ENCODE assay signal across 26 mouse cellular contexts in genomic region chr5:134139429-134139828, GRCm38 (mm10). TPM values are rescaled to one million over a fixed set of nuclear protein-coding genes. Genes with fewer than 3 reads are reported as not detected.
DNase-seq lines count a peak whose midpoint lies in the region; ATAC-seq and TF ChIP-seq lines count a peak whose summit lies in the region.
"Had no signal": no experiment of that assay in that cellular context is flagged by ENCODE, and none has a peak within 500 bp of the region (broad histone marks: within the 10 kb centered on the region; RNA-seq: fewer than 3 reads in every experiment).

No protein-coding gene starts in this region.

- WGBS in kidney, postnatal 0 days = 72% methylated on average over 6 of the region's 6 CpGs

- H3K4me2 ChIP-seq in kidney, postnatal 0 days (ENCODE audit: low read length) = no peak overlapping the region
- H3K4me2 ChIP-seq: forebrain, embryonic 13.5 days; hindbrain, embryonic 14.5 days; limb, embryonic 13.5 days; liver, embryonic 15.5 days; midbrain, embryonic 11.5 days; neural tube, embryonic 15.5 days had no signal

- in situ Hi-C loops in ES-E14 (cut with MboI; ENCODE audit: low sequenced_read_pairs in 2 of 2, unreplicated experiment in 2 of 2) = no loop called here

- H3K9ac ChIP-seq in kidney, postnatal 0 days (ENCODE audit: low read depth, low read length) = no peak overlapping the region
- H3K9ac ChIP-seq in ES-E14 (ENCODE audit: insufficient read depth, low read depth, low read length, poor library complexity, severe bottlenecking) = no peak overlapping the region
- H3K9ac ChIP-seq: forebrain, embryonic 13.5 days; hindbrain, embryonic 14.5 days; limb, embryonic 13.5 days; liver, embryonic 15.5 days; neural tube, embryonic 15.5 days had no signal

- no peak for DNase-seq in kidney, postnatal 0 days (ENCODE audit: low spot score)
- no peak for DNase-seq in kidney, postnatal 14 days
- DNase-seq in ovary, postnatal 36 days (ENCODE audit: low spot score) = peak; percentile 36
- no peak for DNase-seq in ovary, adult 18-20 months (ENCODE audit: low spot score)
- peak; percentile 25 for DNase-seq in ES-E14 (ENCODE audit: low read depth, low spot score)
- no peak for DNase-seq in spleen, postnatal 14 days (ENCODE audit: low spot score in 2 of 2)
- DNase-seq in cerebellum, postnatal 4 days (ENCODE audit: low spot score in 2 of 2) = no peak
- DNase-seq: adrenal gland, postnatal 14 days; cerebellum, adult 2 months; cerebellum, postnatal 25 days; gastrocnemius, postnatal 36 days; heart, postnatal 36 days; kidney, adult 2 months; kidney, postnatal 10 days; layer of hippocampus, postnatal 36 days; right cerebral cortex, postnatal 25 days; spleen, adult 18-20 months; thymus, adult 18-20 months had no signal

- peak; percentile 12; the same call in 1 of the 2 replicates for TF ChIP-seq CTCF in kidney, postnatal 0 days (IDR thresholded peaks at IDR 0.05; ENCODE audit: low read depth)
- TF ChIP-seq CTCF in E14TG2a.4 (conservative IDR thresholded peaks at IDR 0.05; ENCODE audit: low read length) = peak; percentile 15

- no peaks in the 10 kb centered on the region for H3K27me3 ChIP-seq in kidney, postnatal 0 days (ENCODE audit: insufficient read depth, low read length)
- no peaks in the 10 kb centered on the region for H3K27me3 ChIP-seq in E14TG2a.4 (ENCODE audit: insufficient read depth, low read length)
- H3K27me3 ChIP-seq: forebrain, embryonic 13.5 days; limb, embryonic 13.5 days; liver, embryonic 15.5 days; neural tube, embryonic 15.5 days had no signal

- H3K4me3 ChIP-seq in kidney, postnatal 0 days (replicated peaks; ENCODE audit: low read depth, low read length) = no peak overlapping the region
- no peak overlapping the region for H3K4me3 ChIP-seq in E14TG2a.4 (replicated peaks; ENCODE audit: low read length)
- no peak overlapping the region for H3K4me3 ChIP-seq in ES-E14 (ENCODE audit: insufficient read depth in 1 of 2, low read depth in 1 of 2, low read length in 2 of 2, poor library complexity in 1 of 2, severe bottlenecking in 1 of 2)
- H3K4me3 ChIP-seq: forebrain, embryonic 13.5 days; limb, embryonic 13.5 days; liver, embryonic 15.5 days; neural tube, embryonic 15.5 days had no signal

- H3K27ac ChIP-seq in kidney, postnatal 0 days = no peak overlapping the region
- no peak overlapping the region for H3K27ac ChIP-seq in ES-E14 (ENCODE audit: insufficient read depth, low read depth, low read length, poor library complexity, severe bottlenecking)
- H3K27ac ChIP-seq: forebrain, embryonic 13.5 days; hindbrain, embryonic 14.5 days; limb, embryonic 13.5 days; liver, embryonic 15.5 days; macrophage; neural tube, embryonic 15.5 days had no signal

- H3K4me1 ChIP-seq in kidney, postnatal 0 days (replicated peaks; ENCODE audit: insufficient read depth, low read length) = no peaks in the 10 kb centered on the region
- H3K4me1 ChIP-seq in E14TG2a.4 (replicated peaks; ENCODE audit: low read depth, low read length) (peaks cover 46% of the 10 kb centered on the region), ES-E14 (ENCODE audit: control insufficient read depth in 2 of 2, insufficient read depth in 2 of 2, low read length in 2 of 2, poor library complexity in 1 of 2) (no peaks in the 10 kb centered on the region)
- H3K4me1 ChIP-seq: forebrain, embryonic 13.5 days; limb, embryonic 13.5 days; liver, embryonic 15.5 days; neural tube, embryonic 15.5 days had no signal

- ATAC-seq in kidney, postnatal 0 days (replicated peaks; ENCODE audit: low FRiP score, low read depth) = no peak
- ATAC-seq: forebrain, embryonic 13.5 days had no signal

- H3K9me3 ChIP-seq in kidney, postnatal 0 days (replicated peaks; ENCODE audit: low read length) = no peaks in the 10 kb centered on the region
- H3K9me3 ChIP-seq in E14TG2a.4 (ENCODE audit: low read length) (peaks cover 4% of the 10 kb centered on the region; the same call in 1 of the 2 replicates), ES-E14 (ENCODE audit: control insufficient read depth, insufficient read depth, low read depth, low read length) (no peaks in the 10 kb centered on the region)
- H3K9me3 ChIP-seq: limb, embryonic 13.5 days; liver, embryonic 15.5 days; neural tube, embryonic 15.5 days had no signal

- H3K36me3 ChIP-seq in kidney, postnatal 0 days (ENCODE audit: insufficient read depth, low read length) = peaks cover 15% of the 10 kb centered on the region; the same call in 1 of the 2 replicates
- no peaks in the 10 kb centered on the region for H3K36me3 ChIP-seq in E14TG2a.4 (ENCODE audit: insufficient read depth, low read length)
- H3K36me3 ChIP-seq in ES-E14 (ENCODE audit: control insufficient read depth, insufficient read depth, low read length, poor library complexity, severe bottlenecking) = no peaks in the 10 kb centered on the region
- H3K36me3 ChIP-seq: liver, embryonic 15.5 days had no signal

TF ChIP-seq in ES-E14, 5 proteins besides CTCF, POLR2A, EP300 and RAD21:
- TF ChIP-seq ZC3H11A (IDR thresholded peaks at IDR 0.05; ENCODE audit: borderline replicate concordance, low read depth, low read length) (no peak), MAFK (IDR thresholded peaks at IDR 0.05; ENCODE audit: insufficient read depth, low read depth, low read length) (no peak), HCFC1 (IDR thresholded peaks at IDR 0.05; ENCODE audit: borderline replicate concordance, insufficient read depth, low read length) (no peak), ZNF384 (IDR thresholded peaks at IDR 0.05; ENCODE audit: low read depth, low read length) (no peak)

RNA-seq across cellular contexts. Expression of gene Rcc1l, which starts 37.1 kb away (rescaled TPM):
- polyA plus RNA-seq in kidney, postnatal 0 days (2015; fragmentation: Nextera tagmentation; extraction: Ambion mirVana) = 32.1 and 33.4 TPM in 2 replicates
- 26.0 and 30.9 TPM in 2 replicates for total RNA-seq in ES-E14 (2012; rRNA removed)

RNA-seq across cellular contexts. Expression of gene Castor2, which starts 39.9 kb away (rescaled TPM):
- 13.0 and 15.8 TPM in 2 replicates for polyA plus RNA-seq in kidney, postnatal 0 days (2015; fragmentation: Nextera tagmentation; extraction: Ambion mirVana)
- total RNA-seq in ES-E14 (2012; rRNA removed) = 1.6 and 2.2 TPM in 2 replicates

RNA-seq across cellular contexts. Expression of gene Gtf2ird2, which starts 44.4 kb away (rescaled TPM):
- polyA plus RNA-seq in kidney, postnatal 0 days (2015; fragmentation: Nextera tagmentation; extraction: Ambion mirVana) = 6.1 and 6.9 TPM in 2 replicates
- 2.2 and 2.3 TPM in 2 replicates for total RNA-seq in ES-E14 (2012; rRNA removed)

Comparison
In these comparisons a context has a peak if more than half of its experiments do, and no peak if none do; other contexts are left out.
1. DNase-seq: peak in ovary, postnatal 36 days (single experiment) and ES-E14 (single experiment); none in kidney, postnatal 0 days (single experiment), kidney, postnatal 14 days (single experiment), ovary, adult 18-20 months (single experiment), spleen, postnatal 14 days (0 of 2) and cerebellum, postnatal 4 days (0 of 2).